Mouse (Mus musculus) inflammation-experienced regulatory T-cells, adult 6 months (primary cell): ENCODE results near the gene Efna1. TPM values are rescaled to one million over a fixed set of nuclear protein-coding genes. Genes with fewer than 3 reads are reported as not detected.

Experiments used
- ATAC-seq: one replicate; pipeline ENCODE4 v1.8.0; 2017
- polyA plus RNA-seq, 3 experiments: library from polyadenylated mRNA; unstranded; fragments of 100-300 nt; shearing (Covaris generic); gene quantifications; one replicate each; pipeline ENCODE4 v1.2.1; 2017

Gene Efna1
- polyA plus RNA-seq, 3 experiments from 2014 or later = not detected

- no peak for ATAC-seq
Observed at GRCm38 (mm10) chr3:89243609-89244008, 37.3 kb downstream of the Efna1 start.

GRCm38 (mm10) chr3:89242331-89242895, 38.5 kb downstream of the Efna1 start:
- no peak for ATAC-seq

DNA sequence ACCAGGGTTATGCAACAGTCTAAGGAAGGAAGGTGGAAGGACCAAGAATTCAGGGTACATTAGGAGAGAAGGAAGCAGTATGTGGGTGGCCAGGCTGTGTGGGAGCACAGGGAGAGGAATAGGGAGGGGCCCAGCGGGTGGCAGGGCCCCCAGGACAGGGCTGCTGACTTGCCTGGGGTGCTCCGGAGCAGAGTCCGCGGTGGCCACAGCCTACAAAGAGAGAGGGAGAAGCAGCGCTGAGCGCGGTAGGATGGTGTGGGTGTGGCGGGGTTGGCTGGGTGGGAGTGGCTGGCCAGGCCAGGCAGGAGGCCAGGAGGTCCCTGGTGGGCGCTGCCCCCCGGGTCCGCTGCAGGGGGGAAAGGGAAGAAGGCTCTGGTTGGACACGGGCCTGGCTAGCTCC, 42.4 kb downstream of the Efna1 start:
- ATAC-seq = no peak

DNA sequence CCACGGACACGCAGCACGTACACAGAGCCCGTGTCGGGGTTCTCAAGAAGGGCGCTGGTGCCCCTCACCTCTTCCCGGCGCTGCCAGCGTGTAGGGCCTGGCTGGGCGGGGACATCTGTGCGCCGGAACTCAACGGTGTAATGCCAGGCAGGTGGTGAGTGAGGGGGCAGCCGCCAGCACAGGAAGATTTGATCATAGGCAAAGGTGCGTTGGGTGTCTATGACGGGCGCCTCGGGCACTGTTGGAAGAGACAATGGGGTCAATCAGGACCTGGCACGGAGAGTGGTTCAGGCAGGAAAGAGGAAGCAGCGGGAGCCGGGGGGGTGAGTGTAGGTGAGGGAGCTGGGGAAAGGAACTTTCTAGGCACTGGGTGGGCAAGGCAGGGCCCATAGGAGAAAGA, 43.3 kb downstream of the Efna1 start:
- no peak for ATAC-seq

GRCm38 (mm10) chr3:89236516-89236915, 44.4 kb downstream of the Efna1 start:
- ATAC-seq = no peak

- no peak for ATAC-seq
Observed at GRCm38 (mm10) chr3:89233562-89234110, 47.3 kb downstream of the Efna1 start.

GRCm38 (mm10) chr3:89232614-89233013, 48.3 kb downstream of the Efna1 start:
- ATAC-seq = no peak

GRCm38 (mm10) chr3:89231772-89232275, 49.1 kb downstream of the Efna1 start:
- ATAC-seq = no peak

DNA sequence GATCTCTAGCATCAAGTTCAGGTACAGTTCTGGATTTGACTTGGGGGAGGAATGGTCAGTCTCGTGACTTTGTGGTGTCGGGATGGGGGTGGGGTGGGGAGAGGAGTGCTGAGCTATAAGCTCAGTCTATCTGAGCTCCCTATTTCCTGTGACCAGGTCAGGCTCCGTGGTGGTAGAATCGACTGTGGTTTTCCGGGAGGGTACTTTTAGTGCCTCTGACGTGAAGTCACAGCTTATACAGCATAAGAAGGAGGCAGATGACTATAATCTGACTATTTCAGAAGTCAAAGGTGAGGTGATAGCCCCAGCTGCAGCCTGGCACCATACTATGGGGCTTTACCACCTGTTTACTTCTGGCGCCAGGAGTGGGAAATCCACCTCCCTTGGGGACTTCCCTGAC, 49.6 kb downstream of the Efna1 start:
- peak; percentile 64 for ATAC-seq

GRCm38 (mm10) chr3:89230561-89230960, 50.4 kb downstream of the Efna1 start:
- ATAC-seq = no peak

GRCm38 (mm10) chr3:89229276-89229675, 51.7 kb downstream of the Efna1 start:
- no peak for ATAC-seq

DNA sequence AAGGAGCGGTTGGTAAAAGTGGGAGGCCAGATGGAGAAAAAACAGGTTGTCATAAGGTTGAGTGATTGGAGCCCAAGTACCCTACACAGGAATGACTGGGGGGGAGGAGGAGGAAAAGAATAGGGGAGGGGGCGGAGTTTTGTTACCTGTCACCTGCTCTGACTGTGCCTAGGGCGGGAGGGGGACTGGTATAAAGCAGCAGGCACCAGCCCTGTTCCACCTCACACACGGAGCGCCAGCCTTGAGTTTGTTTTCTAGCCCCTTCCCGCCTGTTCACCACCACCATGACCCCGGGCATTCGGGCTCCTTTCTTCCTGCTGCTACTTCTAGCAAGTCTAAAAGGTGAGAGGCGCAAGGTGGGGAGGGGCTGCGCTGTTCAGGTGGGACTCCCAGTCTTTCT, 52.1 kb downstream of the Efna1 start, which contains the start of gene Muc1:
TSS of gene Muc1 (plus strand) at position 222 of the 400 bp plus-strand sequence.
- no peak for ATAC-seq

DNA sequence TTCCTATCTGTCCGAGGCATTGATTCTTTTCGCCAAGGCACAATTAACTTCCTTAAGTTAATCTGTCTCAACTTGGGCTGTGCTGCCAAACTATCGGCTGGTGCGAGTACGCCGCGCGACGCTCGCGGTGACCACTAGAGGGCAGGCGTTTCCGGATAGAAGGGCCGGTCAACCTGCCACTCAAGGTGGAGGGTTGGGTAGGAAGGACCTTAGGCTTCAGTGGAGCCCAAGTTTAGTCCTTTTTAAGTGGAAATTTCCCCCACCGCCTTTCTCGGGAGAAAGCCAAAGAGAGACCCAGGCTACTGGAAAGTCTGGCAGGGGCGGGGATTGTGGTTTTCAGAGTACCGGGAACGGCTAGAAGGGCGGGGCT, 52.8 kb downstream of the Efna1 start:
- peak; percentile 51 for ATAC-seq

- ATAC-seq = peak; percentile 51
Observed at GRCm38 (mm10) chr3:89227307-89228179, 53.4 kb downstream of the Efna1 start.

GRCm38 (mm10) chr3:89226900-89227299, 54.0 kb downstream of the Efna1 start, which contains the start of gene Mtx1:
Gene Mtx1, minus strand, starts transcription at chr3:89227088.
- ATAC-seq = no peak

GRCm38 (mm10) chr3:89226361-89226760, 54.6 kb downstream of the Efna1 start:
- ATAC-seq = no peak

GRCm38 (mm10) chr3:89225918-89226317, 55.0 kb downstream of the Efna1 start:
- ATAC-seq = no peak

DNA sequence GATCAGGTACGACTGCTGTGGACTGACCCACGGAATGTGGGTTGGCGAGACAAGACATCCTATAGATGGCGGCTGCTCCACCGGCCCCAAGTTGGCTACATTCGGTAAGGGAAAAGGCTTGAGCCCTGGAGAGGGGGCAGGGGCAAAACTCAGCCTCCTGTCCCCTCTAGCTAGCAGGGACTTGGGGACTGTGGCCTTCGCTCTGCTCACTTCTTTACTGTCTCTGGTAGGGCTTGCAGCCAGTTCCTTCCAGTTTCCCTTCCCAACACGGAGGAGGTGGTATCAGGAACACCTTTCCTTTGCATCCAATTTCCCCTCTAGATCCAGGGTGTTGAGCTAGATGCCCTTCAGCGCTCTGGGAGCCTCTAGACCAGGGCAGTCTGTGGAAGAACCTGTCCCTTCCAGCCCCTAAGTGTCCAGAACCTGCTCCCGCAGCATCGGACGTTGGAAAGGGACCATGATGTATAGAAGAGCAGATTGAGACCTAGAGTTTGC, 55.6 kb downstream of the Efna1 start:
- ATAC-seq = no peak

DNA sequence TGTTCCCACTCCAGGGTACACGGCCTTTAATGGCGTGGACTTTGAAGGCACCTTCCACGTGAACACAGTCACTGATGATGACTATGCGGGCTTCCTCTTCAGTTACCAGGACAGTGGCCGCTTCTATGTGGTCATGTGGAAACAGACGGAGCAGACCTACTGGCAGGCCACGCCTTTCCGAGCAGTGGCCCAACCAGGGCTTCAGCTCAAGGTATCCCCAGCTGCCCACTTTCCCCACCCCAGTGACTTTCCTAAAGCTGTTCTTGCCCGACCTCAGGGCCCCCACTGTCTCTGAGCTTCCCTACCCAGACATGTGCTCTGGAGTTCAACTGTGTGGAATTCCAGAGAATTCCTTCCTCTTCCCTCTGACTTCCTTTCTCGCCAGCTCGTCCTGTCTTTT, 56.1 kb downstream of the Efna1 start:
- ATAC-seq = no peak
